Mouse (Mus musculus): Measurements from ENCODE around the gene Ddah2. TPM values are rescaled to one million over a fixed set of nuclear protein-coding genes. Genes with fewer than 3 reads are reported as not detected.
"Not testable (repeated sequence)": the region's sequence is repeated elsewhere in the genome, so short reads cannot be mapped to it uniquely, and the experiment has no call there.

Ddah2 gene
- total RNA-seq, 2 experiments from 2014 or later, result 1.7 TPM; not detected in 1

- ATAC-seq (replicated peaks; ENCODE audit: low FRiP score, poor library complexity, severe bottlenecking), result no peak
Measured at GRCm38 (mm10) chr17:35024691-35025488, 33.9 kb upstream of the Ddah2 start.

GRCm38 (mm10) chr17:35026206-35026605, 32.6 kb upstream of the Ddah2 start:
- no peak for ATAC-seq (replicated peaks; ENCODE audit: low FRiP score, poor library complexity, severe bottlenecking)

GRCm38 (mm10) chr17:35027277-35028068, 31.4 kb upstream of the Ddah2 start, which contains the start of gene Sapcd1:
Gene Sapcd1 (minus strand): TSS chr17:35028016.
- no peak for ATAC-seq (replicated peaks; ENCODE audit: low FRiP score, poor library complexity, severe bottlenecking)

- ATAC-seq (replicated peaks; ENCODE audit: low FRiP score, poor library complexity, severe bottlenecking), result no peak
Measured at GRCm38 (mm10) chr17:35028315-35028714, 30.5 kb upstream of the Ddah2 start.

GRCm38 (mm10) chr17:35029691-35030532, 28.9 kb upstream of the Ddah2 start:
- peak; percentile 68 for ATAC-seq (replicated peaks; ENCODE audit: low FRiP score, poor library complexity, severe bottlenecking)

- no peak for ATAC-seq (replicated peaks; ENCODE audit: low FRiP score, poor library complexity, severe bottlenecking)
Measured at GRCm38 (mm10) chr17:35031272-35031671, 27.6 kb upstream of the Ddah2 start.

- ATAC-seq (replicated peaks; ENCODE audit: low FRiP score, poor library complexity, severe bottlenecking), result peak; percentile 72
Measured at GRCm38 (mm10) chr17:35031880-35032279, 27.0 kb upstream of the Ddah2 start.

- no peak for ATAC-seq (replicated peaks; ENCODE audit: low FRiP score, poor library complexity, severe bottlenecking)
Measured at GRCm38 (mm10) chr17:35032323-35032870, 26.4 kb upstream of the Ddah2 start.

GRCm38 (mm10) chr17:35033703-35034102, 25.1 kb upstream of the Ddah2 start:
- not testable (repeated sequence) for ATAC-seq (replicated peaks; ENCODE audit: low FRiP score, poor library complexity, severe bottlenecking)

- no peak for ATAC-seq (replicated peaks; ENCODE audit: low FRiP score, poor library complexity, severe bottlenecking)
Measured at GRCm38 (mm10) chr17:35034896-35035295, 23.9 kb upstream of the Ddah2 start.

- no peak for ATAC-seq (replicated peaks; ENCODE audit: low FRiP score, poor library complexity, severe bottlenecking)
Measured at GRCm38 (mm10) chr17:35039121-35039873, 19.5 kb upstream of the Ddah2 start.

GRCm38 (mm10) chr17:35043794-35044193, 15.0 kb upstream of the Ddah2 start:
- ATAC-seq (replicated peaks; ENCODE audit: low FRiP score, poor library complexity, severe bottlenecking), result no peak

GRCm38 (mm10) chr17:35044904-35045806, 13.7 kb upstream of the Ddah2 start:
- ATAC-seq (replicated peaks; ENCODE audit: low FRiP score, poor library complexity, severe bottlenecking), result no peak

GRCm38 (mm10) chr17:35045807-35046680, 12.8 kb upstream of the Ddah2 start:
- ATAC-seq (replicated peaks; ENCODE audit: low FRiP score, poor library complexity, severe bottlenecking), result peak; percentile 15

- ATAC-seq (replicated peaks; ENCODE audit: low FRiP score, poor library complexity, severe bottlenecking), result peak; percentile 77
Measured at GRCm38 (mm10) chr17:35046681-35047455, 12.0 kb upstream of the Ddah2 start, which contains the start of gene Msh5. Gene Msh5 (minus strand): TSS chr17:35046745.

GRCm38 (mm10) chr17:35047688-35048087, 11.1 kb upstream of the Ddah2 start:
- ATAC-seq (replicated peaks; ENCODE audit: low FRiP score, poor library complexity, severe bottlenecking), result no peak

All from erythroblast, adult 5-6 weeks (primary cell).